Mouse (Mus musculus) liver, postnatal 0 days (tissue): ENCODE measurements around the gene Ttc28.

ENCODE experiments used
- CTCF ChIP-seq: sonication (generic); IDR thresholded peaks from 2 replicates; pipeline ENCODE4 v1.5.1; 2016; ENCODE audit warnings: antibody characterized with exemption, low read depth
- EP300 ChIP-seq: IDR thresholded peaks from 2 replicates; pipeline ENCODE4 v1.6.1; 2016; ENCODE audit warnings: antibody characterized with exemption, low read depth, mild to moderate bottlenecking

- TF ChIP-seq CTCF (0 out of 2 replicates have a peak, but pooled peaks have one; percentile 20), EP300 (no peak)
Measured at GRCm38 (mm10) chr5:110982436-110982835, 102.8 kb downstream of the Ttc28 start.
